Mouse (Mus musculus): ENCODE measurements at regions not wholly inside any gene's neighbourhood (a gene's known extent, or its start where the extent isn't known, plus 50 kb on each side); places are given as distances from the start of the nearest gene placed in this dataset.

DNA sequence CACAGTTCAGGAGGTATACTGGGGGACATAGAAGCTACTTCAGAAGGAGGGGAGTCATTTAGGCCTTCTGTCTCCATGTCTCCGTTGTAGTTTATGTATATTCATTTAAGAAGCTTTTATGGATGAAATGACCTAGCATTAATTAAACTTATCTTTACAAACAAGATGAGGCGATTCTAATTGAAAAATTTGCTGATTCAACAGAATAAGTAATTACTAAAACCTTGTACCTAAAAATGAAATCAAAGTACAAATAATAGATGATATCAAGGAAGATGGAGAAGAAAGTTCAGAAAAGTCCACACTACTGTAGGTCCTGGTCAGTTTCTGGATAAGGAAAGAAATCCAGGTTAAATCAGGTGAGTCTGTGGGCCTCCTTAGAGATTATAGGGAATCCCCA, 1429.6 kb downstream of the Slc22a22 start:
- TF ChIP-seq MYOG (IDR thresholded peaks at IDR 0.05; ENCODE audit: control insufficient read depth in 1 of 3, insufficient read depth in 1 of 3, insufficient read length in 2 of 3, low read depth in 2 of 3): no peak
- no peak for TF ChIP-seq POLR2A (IDR thresholded peaks at IDR 0.05; ENCODE audit: insufficient read length, low read depth)
- TF ChIP-seq USF1 (IDR thresholded peaks at IDR 0.05; ENCODE audit: low read depth): no peak
- no peak for TF ChIP-seq E2F4 (IDR thresholded peaks at IDR 0.05; ENCODE audit: insufficient read depth)
- TF ChIP-seq MAX (IDR thresholded peaks at IDR 0.05; ENCODE audit: low read depth): no peak
- no peak for TF ChIP-seq POLR2AphosphoS2 (IDR thresholded peaks at IDR 0.05; ENCODE audit: insufficient read length, low read depth)
- no peak for TF ChIP-seq SRF (IDR thresholded peaks at IDR 0.05; ENCODE audit: control insufficient read depth, insufficient read length, low read depth)
